28 mouse cellular contexts compared by ENCODE assay signal in the genomic region with DNA sequence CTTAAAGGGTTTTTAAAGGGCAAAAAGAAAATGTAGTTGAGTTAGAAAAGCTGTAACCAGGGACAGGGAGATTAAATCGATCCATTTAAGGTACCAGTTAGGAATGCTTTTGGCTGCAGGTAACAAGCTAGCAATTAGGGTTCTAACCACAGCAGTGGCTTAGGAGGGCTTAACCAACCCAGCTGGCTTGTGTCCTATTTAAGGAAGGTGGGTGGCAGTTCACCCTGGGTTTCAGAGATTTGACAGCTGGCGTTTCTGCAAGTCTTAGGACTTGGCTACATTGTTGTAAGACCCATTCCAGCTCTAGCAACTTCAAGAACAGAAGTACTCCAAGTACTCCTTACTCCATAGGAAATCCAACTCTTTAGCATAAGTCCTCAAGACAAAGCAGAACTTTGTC.
"Had no signal": no experiment of that assay in that cellular context is flagged by ENCODE, and none has a peak within 500 bp of the region (broad histone marks: within the 10 kb centered on the region; RNA-seq: fewer than 3 reads in every experiment).

No protein-coding gene starts in this region.

- H3K9me3 ChIP-seq: embryonic facial prominence, embryonic 12.5 days; embryonic facial prominence, embryonic 13.5 days; embryonic facial prominence, embryonic 15.5 days; forebrain, embryonic 15.5 days had no signal

- H3K4me3 ChIP-seq: embryonic facial prominence, embryonic 12.5 days; embryonic facial prominence, embryonic 13.5 days; embryonic facial prominence, embryonic 15.5 days; erythroblast, embryonic 14.5 days; forebrain, embryonic 10.5 days; forebrain, embryonic 12.5 days; forebrain, embryonic 13.5 days; forebrain, embryonic 15.5 days; gastrocnemius, adult 2 months; heart, adult 2 months had no signal

- H3K36me3 ChIP-seq: embryonic facial prominence, embryonic 12.5 days; embryonic facial prominence, embryonic 13.5 days; embryonic facial prominence, embryonic 15.5 days; forebrain, embryonic 10.5 days; forebrain, embryonic 12.5 days; forebrain, embryonic 15.5 days had no signal

- ATAC-seq: forebrain, embryonic 13.5 days; forebrain, embryonic 14.5 days; forebrain, embryonic 15.5 days; forebrain, embryonic 16.5 days; forebrain, postnatal 0 days had no signal

- DNase-seq: cerebellum, adult 2 months; cerebellum, adult 8-10 months; cerebellum, adult 9-10 months; cerebellum, adult 9-11 months; cerebellum, postnatal 10 days; cerebellum, postnatal 14 days; cerebellum, postnatal 25 days; cerebellum, postnatal 36 days; embryo, embryonic 11 days; forebrain, postnatal 0 days; gastrocnemius, adult 2 months; gastrocnemius, postnatal 10 days; gastrocnemius, postnatal 14 days; gastrocnemius, postnatal 25 days; gastrocnemius, postnatal 36 days; heart, adult 11 months; heart, adult 18-20 months; heart, adult 2 months had no signal

- H3K27me3 ChIP-seq: embryonic facial prominence, embryonic 12.5 days; embryonic facial prominence, embryonic 13.5 days; embryonic facial prominence, embryonic 15.5 days; forebrain, embryonic 12.5 days; forebrain, embryonic 13.5 days; forebrain, embryonic 15.5 days had no signal

- H3K9ac ChIP-seq: embryonic facial prominence, embryonic 12.5 days; embryonic facial prominence, embryonic 13.5 days; embryonic facial prominence, embryonic 15.5 days; forebrain, embryonic 12.5 days; forebrain, embryonic 13.5 days; forebrain, embryonic 15.5 days; forebrain, postnatal 0 days had no signal

- H3K4me1 ChIP-seq: embryonic facial prominence, embryonic 12.5 days; embryonic facial prominence, embryonic 13.5 days; embryonic facial prominence, embryonic 15.5 days; forebrain, embryonic 10.5 days; forebrain, embryonic 12.5 days; forebrain, embryonic 13.5 days; forebrain, embryonic 15.5 days had no signal

- H3K27ac ChIP-seq: embryonic facial prominence, embryonic 12.5 days; embryonic facial prominence, embryonic 13.5 days; embryonic facial prominence, embryonic 15.5 days; forebrain, embryonic 10.5 days; forebrain, embryonic 12.5 days; forebrain, embryonic 13.5 days; forebrain, embryonic 15.5 days; gastrocnemius, adult 2 months; heart, adult 2 months had no signal

- H3K4me2 ChIP-seq: embryonic facial prominence, embryonic 12.5 days; embryonic facial prominence, embryonic 13.5 days; embryonic facial prominence, embryonic 15.5 days; forebrain, embryonic 12.5 days; forebrain, embryonic 13.5 days; forebrain, embryonic 15.5 days had no signal
